Mouse (Mus musculus) heart, embryonic 11.5 days (tissue): ENCODE measurements around the gene Ampd3. TPM values are rescaled to one million over a fixed set of nuclear protein-coding genes. Genes with fewer than 3 reads are reported as not detected.

Source experiments
- ATAC-seq: fragments of 200-750 bp; cut with Nextera tagmentation; replicated peaks from 2 replicates; pipeline ENCODE4 v1.8.0; 2017; ENCODE audit warnings: moderate library complexity; ENCODE audit not compliant: insufficient number of reproducible peaks, low FRiP score, low TSS enrichment
- H3K27ac ChIP-seq: fragments of 300-500 bp; sonication (generic); 2 replicates; pipeline ENCODE4 v1.5.1; 2014; ENCODE audit warnings: mild to moderate bottlenecking, low read depth, low read length
- H3K27me3 ChIP-seq: fragments of 300-500 bp; sonication (generic); 2 replicates; pipeline ENCODE4 v1.6.1; 2014; ENCODE audit warnings: mild to moderate bottlenecking, low read length, mixed read lengths; ENCODE audit not compliant: control insufficient read depth, insufficient read depth
- H3K36me3 ChIP-seq: fragments of 300-500 bp; sonication (generic); 2 replicates; pipeline ENCODE4 v1.6.1; 2014; ENCODE audit warnings: mild to moderate bottlenecking, low read length, moderate library complexity, mixed read lengths; ENCODE audit not compliant: control insufficient read depth, insufficient read depth
- H3K4me1 ChIP-seq: fragments of 300-500 bp; sonication (generic); 2 replicates; pipeline ENCODE4 v1.6.1; 2014; ENCODE audit warnings: low read length; ENCODE audit not compliant: control insufficient read depth, insufficient read depth
- H3K4me2 ChIP-seq: fragments of 300-500 bp; sonication (generic); 2 replicates; pipeline ENCODE4 v1.6.1; 2014; ENCODE audit warnings: mild to moderate bottlenecking, moderate library complexity
- H3K4me3 ChIP-seq: fragments of 300-500 bp; sonication (generic); 2 replicates; pipeline ENCODE4 v1.5.1; 2014; ENCODE audit warnings: low read depth, low read length
- H3K9ac ChIP-seq: fragments of 300-500 bp; sonication (generic); 2 replicates; pipeline ENCODE4 v1.6.1; 2014; ENCODE audit warnings: mild to moderate bottlenecking, low read depth, low read length, moderate library complexity
- H3K9me3 ChIP-seq: fragments of 300-500 bp; sonication (generic); replicated peaks from 2 replicates; pipeline ENCODE4 v1.6.1; 2016; ENCODE audit warnings: low read length; ENCODE audit not compliant: control insufficient read depth
- WGBS: fragments of 180-500 bp; shearing (Covaris S2); extraction: QIAGEN DNeasy Blood & Tissue Kit; methylation state at CpG from one replicate; pipeline ENCODE4 v1.1.7; 2014; ENCODE audit not compliant: insufficient replicate concordance; 5-methylcytosine and 5-hydroxymethylcytosine counted together
- polyA plus RNA-seq: library from polyadenylated mRNA; unstranded; fragments of >200 nt; fragmentation: Nextera tagmentation; extraction: Ambion mirVana; gene quantifications from 2 replicates; pipeline ENCODE4 v1.2.1, GENCODE M21; 2014

Ampd3 gene
- polyA plus RNA-seq, 1 experiment from 2014 or later: 8.9 TPM

DNA sequence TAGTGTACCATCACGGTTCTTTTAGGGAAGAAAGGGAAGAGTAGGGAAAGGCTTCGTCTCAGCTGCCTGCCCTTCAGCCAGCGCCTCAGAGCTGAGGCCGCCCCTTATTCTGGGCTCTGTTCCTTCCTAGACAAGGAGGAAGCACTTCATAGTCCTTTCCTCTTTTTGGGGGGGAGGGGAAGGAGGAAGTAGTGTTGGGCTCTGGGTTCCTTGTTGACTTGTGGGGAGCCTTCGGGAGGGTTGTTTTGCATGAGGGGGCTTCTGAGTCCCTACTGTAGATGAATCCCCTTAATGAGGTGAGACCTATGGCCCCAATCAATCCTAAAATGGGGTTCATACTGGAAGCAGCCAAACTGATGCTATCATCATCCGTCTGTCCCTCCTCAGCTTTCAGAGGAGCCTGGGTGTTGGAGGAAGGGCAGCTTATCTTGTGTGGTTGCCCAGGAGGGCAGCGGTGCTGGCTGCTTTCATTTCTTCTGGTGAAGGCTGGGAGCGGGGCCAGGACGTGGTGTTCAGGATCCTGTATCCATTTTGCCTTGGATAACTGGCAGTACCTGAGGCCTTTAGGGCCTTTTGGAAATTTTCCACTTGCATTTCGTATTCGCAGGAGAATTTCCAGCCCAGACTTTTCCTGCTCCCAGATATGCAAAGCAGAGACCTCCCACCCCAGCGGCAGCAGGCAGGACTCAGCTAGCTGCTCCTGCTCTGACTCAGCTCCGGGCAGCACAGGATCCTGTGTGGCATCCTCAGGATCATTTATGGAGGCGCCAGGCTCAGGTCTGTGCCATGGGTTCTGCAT is 5.4 kb downstream of the Ampd3 start:
- no peaks in the 10 kb centered on the region for H3K36me3 ChIP-seq
- H3K27me3 ChIP-seq: peaks cover 14% of the 10 kb centered on the region
- 18% methylated on average over 14 of the region's 14 CpGs for WGBS
- H3K27ac ChIP-seq: peak overlapping the region; percentile 48
- peak overlapping the region; percentile 59 for H3K4me2 ChIP-seq
- ATAC-seq: peak; percentile 59; the same call in 1 of the 2 replicates
- H3K9me3 ChIP-seq: no peaks in the 10 kb centered on the region
- peak overlapping the region; percentile 27 for H3K4me3 ChIP-seq
- H3K9ac ChIP-seq: no peak overlapping the region
- H3K4me1 ChIP-seq: peaks cover 34% of the 10 kb centered on the region

GRCm38 (mm10) chr7:110774077-110774476 is 6.1 kb downstream of the Ampd3 start:
- Histone ChIP-seq H3K9ac (no peak overlapping the region), H3K4me3 (peak overlapping the region; percentile 27), H3K4me2 (peak overlapping the region; percentile 59), H3K9me3 (no peaks in the 10 kb centered on the region), H3K27me3 (peaks cover 7% of the 10 kb centered on the region), H3K27ac (peak overlapping the region; percentile 48), H3K36me3 (no peaks in the 10 kb centered on the region), H3K4me1 (peaks cover 28% of the 10 kb centered on the region)
- ATAC-seq: no peak
- WGBS: 55% methylated on average over 1 of the region's 1 CpGs

GRCm38 (mm10) chr7:110774674-110775073 is 6.7 kb downstream of the Ampd3 start:
- H3K36me3 ChIP-seq: no peaks in the 10 kb centered on the region
- peaks cover 28% of the 10 kb centered on the region for H3K4me1 ChIP-seq
- H3K4me2 ChIP-seq: peak overlapping the region; percentile 59
- H3K9me3 ChIP-seq: no peaks in the 10 kb centered on the region
- H3K9ac ChIP-seq: 0 out of 2 replicates have a peak overlapping the region, but pooled peaks have one; percentile 34
- WGBS: 46% methylated on average over 8 of the region's 8 CpGs
- peaks cover 2% of the 10 kb centered on the region; the same call in 1 of the 2 replicates for H3K27me3 ChIP-seq
- H3K4me3 ChIP-seq: no peak overlapping the region
- ATAC-seq: peak; percentile 68
- no peak overlapping the region; the same call in 1 of the 2 replicates for H3K27ac ChIP-seq

DNA sequence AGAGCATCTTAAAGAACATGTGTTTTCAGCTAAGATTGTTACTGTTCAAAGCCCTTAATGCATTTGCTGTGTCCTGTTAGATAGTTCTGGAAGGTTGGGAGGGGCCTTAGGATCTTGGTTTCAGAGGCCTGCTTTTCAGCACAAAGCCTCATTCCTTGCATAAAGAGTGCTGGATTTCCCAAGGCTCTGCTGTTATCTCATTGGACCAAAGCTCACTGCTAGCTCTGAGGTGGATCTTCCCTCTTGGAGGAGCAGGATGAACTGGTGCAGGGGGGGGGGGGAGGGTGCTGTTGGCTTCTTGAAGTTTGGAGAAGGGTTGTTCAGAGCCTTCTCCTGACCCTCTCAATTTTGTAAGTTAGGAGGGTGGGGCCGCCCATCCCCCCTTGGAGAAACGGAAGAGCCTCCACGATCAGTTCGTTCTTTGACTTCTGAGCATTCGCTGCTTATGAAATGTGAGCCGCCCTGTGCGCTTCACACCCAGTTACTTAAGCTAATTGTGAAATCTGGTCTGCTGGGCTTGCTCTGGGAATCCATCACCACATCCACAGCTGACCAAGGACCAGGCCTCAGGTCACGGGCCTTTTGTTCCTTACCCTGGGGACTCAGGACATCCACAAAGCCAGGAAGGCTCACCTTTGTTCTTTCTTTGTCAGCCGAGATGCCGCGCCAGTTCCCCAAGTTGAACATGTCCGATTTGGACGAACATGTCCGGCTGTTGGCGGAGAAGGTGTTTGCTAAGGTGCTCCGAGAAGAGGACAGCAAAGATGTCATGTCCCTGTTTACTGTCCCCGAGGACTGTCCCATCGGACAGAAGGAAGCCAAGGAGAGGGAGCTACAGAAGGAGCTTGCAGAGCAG is 9.4 kb downstream of the Ampd3 start:
- no peak overlapping the region for H3K4me2 ChIP-seq
- H3K27ac ChIP-seq: no peak overlapping the region
- H3K9ac ChIP-seq: no peak overlapping the region
- peaks cover 24% of the 10 kb centered on the region for H3K4me1 ChIP-seq
- H3K9me3 ChIP-seq: no peaks in the 10 kb centered on the region
- no peak overlapping the region for H3K4me3 ChIP-seq
- no peak for ATAC-seq
- no peaks in the 10 kb centered on the region for H3K27me3 ChIP-seq
- 88% methylated on average over 18 of the region's 18 CpGs for WGBS
- H3K36me3 ChIP-seq: no peaks in the 10 kb centered on the region

- Histone ChIP-seq H3K4me1 (peaks cover 21% of the 10 kb centered on the region), H3K4me3 (no peak overlapping the region), H3K36me3 (no peaks in the 10 kb centered on the region), H3K9me3 (no peaks in the 10 kb centered on the region), H3K27ac (no peak overlapping the region), H3K9ac (no peak overlapping the region), H3K27me3 (no peaks in the 10 kb centered on the region), H3K4me2 (no peak overlapping the region)
- no peak for ATAC-seq
- WGBS: 80% methylated on average over 7 of the region's 7 CpGs
These were observed 10.9 kb downstream of the Ampd3 start for GRCm38 (mm10) chr7:110778933-110779332.

- 85% methylated on average over 8 of the region's 8 CpGs for WGBS
- H3K4me3 ChIP-seq: no peak overlapping the region
- H3K9me3 ChIP-seq: no peaks in the 10 kb centered on the region
- no peak overlapping the region for H3K9ac ChIP-seq
- H3K4me2 ChIP-seq: no peak overlapping the region
- H3K4me1 ChIP-seq: peaks cover 16% of the 10 kb centered on the region
- ATAC-seq: no peak
- no peaks in the 10 kb centered on the region for H3K27me3 ChIP-seq
- no peak overlapping the region for H3K27ac ChIP-seq
- H3K36me3 ChIP-seq: no peaks in the 10 kb centered on the region
These were observed 11.7 kb downstream of the Ampd3 start for GRCm38 (mm10) chr7:110779605-110780111.

- Histone ChIP-seq H3K27ac (no peak overlapping the region), H3K4me2 (no peak overlapping the region), H3K36me3 (no peaks in the 10 kb centered on the region), H3K9me3 (no peaks in the 10 kb centered on the region), H3K4me1 (peaks cover 12% of the 10 kb centered on the region), H3K27me3 (no peaks in the 10 kb centered on the region), H3K9ac (no peak overlapping the region), H3K4me3 (no peak overlapping the region)
- WGBS: 74% methylated on average over 4 of the region's 4 CpGs
- no peak for ATAC-seq
These were observed 12.5 kb downstream of the Ampd3 start for GRCm38 (mm10) chr7:110780520-110780919.

DNA sequence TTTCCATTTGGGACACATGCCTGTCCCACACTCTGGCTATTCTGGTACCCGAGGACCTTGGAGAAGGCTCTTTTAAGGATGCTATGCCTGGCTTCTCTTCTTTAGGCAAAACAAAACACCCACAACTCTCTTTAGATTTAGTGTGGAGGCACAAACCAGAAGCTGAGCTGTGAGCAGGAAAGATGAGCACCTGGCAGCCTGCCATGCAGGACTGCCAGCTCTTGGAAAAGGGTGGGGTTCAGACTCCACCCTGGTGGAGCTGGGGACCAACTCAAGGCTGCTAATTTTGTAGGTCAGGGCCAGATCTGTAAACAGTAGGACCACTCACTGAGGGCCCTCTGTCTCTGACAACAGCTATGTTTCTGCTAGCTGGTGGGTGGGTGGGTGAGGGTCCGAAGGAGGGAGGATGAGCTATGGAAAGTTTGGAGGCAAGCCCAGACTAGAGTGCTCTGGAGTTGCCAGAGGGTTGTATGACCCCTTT is 13.3 kb downstream of the Ampd3 start:
- H3K4me1 ChIP-seq: peaks cover 12% of the 10 kb centered on the region
- H3K27ac ChIP-seq: no peak overlapping the region
- no peaks in the 10 kb centered on the region for H3K36me3 ChIP-seq
- no peaks in the 10 kb centered on the region for H3K9me3 ChIP-seq
- WGBS: 62% methylated on average over 2 of the region's 2 CpGs
- H3K27me3 ChIP-seq: no peaks in the 10 kb centered on the region
- H3K9ac ChIP-seq: no peak overlapping the region
- ATAC-seq: no peak
- no peak overlapping the region for H3K4me2 ChIP-seq
- no peak overlapping the region for H3K4me3 ChIP-seq
